Mouse (Mus musculus) forebrain, embryonic 14.5 days (tissue): ENCODE data around the gene Mta3. TPM values are rescaled to one million over a fixed set of nuclear protein-coding genes. Genes with fewer than 3 reads are reported as not detected.
A peak's percentile ranks its signal among the peaks of the same experiment; 100 is the strongest.

Source experiments
- ATAC-seq: fragments of 200-750 bp; cut with Nextera tagmentation; 2 replicates; pipeline ENCODE4 v1.8.0; 2017; ENCODE audit warnings: mild to moderate bottlenecking, moderate library complexity
- DNase-seq: peaks from one replicate; pipeline ENCODE4 v3.0.0-alpha.2; 2015; ENCODE audit warnings: low spot score
- H3K27ac ChIP-seq: fragments of 300-500 bp; sonication (generic); 2 replicates; pipeline ENCODE4 v1.5.1; 2014; ENCODE audit warnings: low read depth, mild to moderate bottlenecking, control low read depth, low read length, moderate library complexity
- H3K27me3 ChIP-seq: fragments of 300-500 bp; sonication (generic); replicated peaks from 2 replicates; pipeline ENCODE4 v1.6.1; 2014; ENCODE audit warnings: low read length, control low read depth, mixed read lengths; ENCODE audit not compliant: control insufficient read depth, insufficient read depth
- H3K36me3 ChIP-seq: fragments of 300-500 bp; sonication (generic); 2 replicates; pipeline ENCODE4 v1.6.1; 2014; ENCODE audit warnings: low read length, control low read depth; ENCODE audit not compliant: control insufficient read depth, insufficient read depth
- H3K4me1 ChIP-seq: fragments of 300-500 bp; sonication (generic); 2 replicates; pipeline ENCODE4 v1.6.1; 2014; ENCODE audit warnings: antibody characterized with exemption, low read length, control low read depth; ENCODE audit not compliant: control insufficient read depth, insufficient read depth
- H3K4me2 ChIP-seq: fragments of 300-500 bp; sonication (generic); 2 replicates; pipeline ENCODE4 v1.6.1; 2014; ENCODE audit warnings: mild to moderate bottlenecking, control low read depth, low read length
- H3K4me3 ChIP-seq: fragments of 300-500 bp; sonication (generic); 2 replicates; pipeline ENCODE4 v1.5.1; 2014; ENCODE audit warnings: low read depth, low read length, control low read depth
- H3K9ac ChIP-seq: fragments of 300-500 bp; sonication (generic); 2 replicates; pipeline ENCODE4 v1.6.1; 2014; ENCODE audit warnings: mild to moderate bottlenecking, low read length, control low read depth, moderate library complexity
- H3K9me3 ChIP-seq: fragments of 300-500 bp; sonication (generic); replicated peaks from 2 replicates; pipeline ENCODE4 v1.6.1; 2016; ENCODE audit warnings: low read length, control low read depth, mixed read lengths; ENCODE audit not compliant: control insufficient read depth
- WGBS: fragments of 180-500 bp; shearing (Covaris S2); extraction: QIAGEN DNeasy Blood & Tissue Kit; methylation state at CpG from one replicate; pipeline ENCODE4 v1.1.7; 2014; 5-methylcytosine and 5-hydroxymethylcytosine counted together
- polyA plus RNA-seq: library from polyadenylated mRNA; unstranded; fragments of >200 nt; fragmentation: Nextera tagmentation; extraction: Ambion mirVana; gene quantifications from 2 replicates; pipeline ENCODE4 v1.2.1, GENCODE M21; 2014

Gene Mta3
- polyA plus RNA-seq, 1 experiment from 2014 or later: 26.5 TPM

DNA sequence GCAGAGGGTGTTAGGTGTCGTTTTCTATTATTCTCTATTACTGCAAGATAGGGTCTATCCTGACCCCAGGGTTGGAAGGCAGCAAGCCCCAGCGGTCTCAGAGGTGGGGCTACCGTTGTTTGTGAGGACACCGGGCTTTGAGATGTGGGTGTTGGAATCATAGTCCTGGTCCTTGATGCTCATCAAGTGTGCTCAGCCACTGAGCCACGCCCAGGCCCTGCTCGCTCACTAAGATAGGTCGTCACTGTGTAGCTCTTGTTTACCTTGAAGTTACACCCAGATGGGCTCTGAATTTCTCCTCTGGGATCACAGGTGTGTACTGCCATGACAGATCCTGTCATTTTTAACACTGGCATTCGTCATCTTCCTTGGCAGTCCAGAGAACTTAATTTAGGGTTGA lies 31.8 kb downstream of the Mta3 start:
- no peak for ATAC-seq
- WGBS: 92% methylated on average over 8 of the region's 8 CpGs
- H3K4me2 ChIP-seq: no peak overlapping the region
- H3K27ac ChIP-seq: no peak overlapping the region
- no peaks in the 10 kb centered on the region; the same call in 1 of the 2 replicates for H3K36me3 ChIP-seq
- H3K9ac ChIP-seq: no peak overlapping the region
- peaks cover 9% of the 10 kb centered on the region; the same call in 1 of the 2 replicates for H3K4me1 ChIP-seq
- no peaks in the 10 kb centered on the region for H3K27me3 ChIP-seq
- DNase-seq: no peak
- H3K9me3 ChIP-seq: no peaks in the 10 kb centered on the region
- H3K4me3 ChIP-seq: no peak overlapping the region

DNA sequence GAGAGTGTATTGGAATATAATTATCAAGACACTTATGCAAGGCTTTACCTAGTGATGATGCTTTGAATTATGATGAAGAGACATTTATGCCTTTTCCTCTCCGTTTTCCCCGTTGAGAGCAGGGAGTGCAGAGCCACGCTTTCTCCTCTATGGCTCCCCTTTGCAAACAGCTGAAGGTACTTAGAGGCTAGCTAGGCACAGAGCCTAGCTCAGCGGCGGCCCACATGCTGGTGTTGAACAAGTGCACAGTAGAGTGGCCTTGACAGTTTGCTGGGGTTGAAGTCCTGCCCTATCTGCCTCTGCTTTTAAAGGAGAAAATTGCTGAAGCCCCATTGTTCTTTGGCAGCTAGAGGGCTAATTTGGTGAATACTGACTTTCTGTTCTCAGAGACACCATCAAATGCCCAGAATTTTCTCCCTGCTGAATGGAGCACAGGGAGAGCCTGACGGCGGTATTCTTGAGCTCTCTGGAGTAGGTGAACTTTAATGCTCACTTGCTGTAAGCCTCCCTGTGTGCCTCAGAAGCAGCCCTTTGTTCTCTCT lies 34.2 kb downstream of the Mta3 start:
- ATAC-seq (0 out of 2 replicates have a peak, but pooled peaks have one; percentile 41), DNase-seq (no peak)
- H3K27me3 ChIP-seq: no peaks in the 10 kb centered on the region
- no peak overlapping the region for H3K4me3 ChIP-seq
- peak overlapping the region; percentile 45 for H3K27ac ChIP-seq
- H3K4me2 ChIP-seq: no peak overlapping the region
- no peaks in the 10 kb centered on the region for H3K9me3 ChIP-seq
- H3K4me1 ChIP-seq: peaks cover 9% of the 10 kb centered on the region; the same call in 1 of the 2 replicates
- 43% methylated on average over 7 of the region's 7 CpGs for WGBS
- peaks cover 4% of the 10 kb centered on the region; the same call in 1 of the 2 replicates for H3K36me3 ChIP-seq
- no peak overlapping the region for H3K9ac ChIP-seq

DNA sequence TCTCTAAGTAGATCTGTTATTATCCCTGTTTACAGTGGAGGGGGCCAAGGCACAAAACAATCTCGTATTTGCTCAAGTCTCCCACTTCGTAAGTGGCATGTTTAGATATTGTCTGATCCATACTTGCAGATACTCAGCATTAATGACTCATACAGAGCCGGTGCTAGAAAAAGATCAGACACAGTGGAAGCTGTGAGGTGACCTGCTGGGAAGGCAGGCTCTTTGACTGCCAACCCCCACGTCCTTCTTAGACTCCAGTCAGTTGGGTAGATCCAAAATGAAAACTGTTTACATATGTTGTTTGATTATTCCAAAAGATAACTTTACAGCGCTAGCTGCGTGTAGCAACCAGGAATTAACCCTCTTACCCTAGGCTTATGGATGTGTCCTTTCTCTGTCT lies 35.3 kb downstream of the Mta3 start:
- Histone ChIP-seq H3K9ac (no peak overlapping the region), H3K27me3 (no peaks in the 10 kb centered on the region), H3K4me1 (peaks cover 9% of the 10 kb centered on the region; the same call in 1 of the 2 replicates), H3K9me3 (no peaks in the 10 kb centered on the region), H3K4me3 (no peak overlapping the region), H3K4me2 (no peak overlapping the region), H3K36me3 (peaks cover 4% of the 10 kb centered on the region; the same call in 1 of the 2 replicates), H3K27ac (peak overlapping the region; percentile 45; the same call in 1 of the 2 replicates)
- 53% methylated on average over 6 of the region's 6 CpGs for WGBS
- DNase-seq (no peak), ATAC-seq (0 out of 2 replicates have a peak, but pooled peaks have one; percentile 32)

DNA sequence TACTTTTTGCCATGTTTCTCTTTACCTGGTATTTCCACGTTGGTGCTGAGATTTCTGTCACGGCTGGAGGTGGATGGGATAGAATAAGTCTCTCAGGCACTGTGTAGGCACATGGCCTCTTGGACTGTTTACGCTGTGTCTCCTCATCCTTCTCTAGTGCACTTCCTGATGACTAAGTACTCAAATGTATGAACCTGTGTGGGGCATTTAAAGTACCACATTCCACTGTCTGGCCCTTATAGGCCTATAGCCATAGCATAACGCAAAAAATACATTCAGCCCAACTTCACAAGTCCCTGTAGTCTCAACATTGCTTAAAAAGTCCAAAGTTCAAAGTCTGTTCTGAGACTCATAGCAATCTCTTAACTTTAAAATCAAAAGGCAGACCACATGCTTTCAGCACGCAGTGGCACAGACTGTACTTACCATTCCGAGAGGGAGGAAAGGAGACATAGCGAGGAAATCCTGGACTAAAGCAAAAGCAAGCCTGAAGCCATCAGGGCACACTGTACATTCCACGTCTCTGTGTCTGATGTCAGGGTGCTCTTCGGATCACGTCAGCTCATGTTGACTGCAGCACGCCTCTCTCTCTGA lies 38.4 kb downstream of the Mta3 start:
- H3K4me2 ChIP-seq: no peak overlapping the region
- ATAC-seq (no peak), DNase-seq (no peak)
- H3K27me3 ChIP-seq: no peaks in the 10 kb centered on the region
- H3K4me1 ChIP-seq: peaks cover 9% of the 10 kb centered on the region; the same call in 1 of the 2 replicates
- no peak overlapping the region for H3K9ac ChIP-seq
- H3K9me3 ChIP-seq: no peaks in the 10 kb centered on the region
- H3K4me3 ChIP-seq: no peak overlapping the region
- H3K36me3 ChIP-seq: 0 out of 2 replicates have a peak, but pooled peaks cover 4% of the 10 kb centered on the region
- WGBS: 97% methylated on average over 11 of the region's 11 CpGs
- H3K27ac ChIP-seq: no peak overlapping the region

DNA sequence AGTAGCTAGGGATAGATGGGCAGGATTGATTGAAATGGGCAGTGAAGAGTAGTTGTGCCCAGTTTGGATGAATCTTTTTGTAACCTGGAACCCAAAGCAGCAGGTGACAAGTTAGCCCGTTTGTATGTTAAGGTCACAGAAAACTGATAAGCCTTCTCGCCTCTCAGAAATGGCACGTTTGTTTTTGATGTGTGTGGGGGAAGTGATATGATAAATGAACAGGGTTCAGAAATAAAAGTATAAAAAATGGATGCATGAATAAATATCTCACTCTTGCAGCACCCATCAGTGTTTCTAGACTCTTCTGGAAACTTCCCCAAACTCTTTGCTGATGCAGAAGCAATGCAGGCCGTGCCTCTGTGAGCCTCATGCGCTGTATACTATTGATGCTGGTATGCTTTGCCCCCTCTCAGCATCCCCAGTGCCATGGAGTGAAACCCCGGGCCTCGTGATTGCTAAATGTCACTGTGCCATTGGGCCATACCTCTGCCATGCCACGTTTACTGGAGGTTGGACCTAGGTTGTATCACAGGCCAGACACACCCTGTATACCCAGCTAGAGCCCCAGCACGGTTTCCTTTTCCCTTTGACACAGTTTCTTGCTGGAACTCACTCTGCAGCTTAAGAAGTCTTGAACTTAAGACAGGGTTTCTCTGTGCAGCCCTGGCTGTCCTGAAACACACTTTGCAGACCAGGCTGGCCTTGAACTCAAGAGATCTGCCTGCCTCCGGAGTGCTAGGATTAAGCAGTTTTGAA lies 41.6 kb downstream of the Mta3 start:
- ATAC-seq (no peak), DNase-seq (no peak)
- Histone ChIP-seq H3K9me3 (no peaks in the 10 kb centered on the region), H3K27me3 (no peaks in the 10 kb centered on the region), H3K27ac (no peak overlapping the region), H3K4me1 (no peaks in the 10 kb centered on the region), H3K36me3 (0 out of 2 replicates have a peak, but pooled peaks cover 4% of the 10 kb centered on the region), H3K9ac (no peak overlapping the region), H3K4me3 (no peak overlapping the region), H3K4me2 (no peak overlapping the region)
- WGBS: 92% methylated on average over 10 of the region's 10 CpGs

DNA sequence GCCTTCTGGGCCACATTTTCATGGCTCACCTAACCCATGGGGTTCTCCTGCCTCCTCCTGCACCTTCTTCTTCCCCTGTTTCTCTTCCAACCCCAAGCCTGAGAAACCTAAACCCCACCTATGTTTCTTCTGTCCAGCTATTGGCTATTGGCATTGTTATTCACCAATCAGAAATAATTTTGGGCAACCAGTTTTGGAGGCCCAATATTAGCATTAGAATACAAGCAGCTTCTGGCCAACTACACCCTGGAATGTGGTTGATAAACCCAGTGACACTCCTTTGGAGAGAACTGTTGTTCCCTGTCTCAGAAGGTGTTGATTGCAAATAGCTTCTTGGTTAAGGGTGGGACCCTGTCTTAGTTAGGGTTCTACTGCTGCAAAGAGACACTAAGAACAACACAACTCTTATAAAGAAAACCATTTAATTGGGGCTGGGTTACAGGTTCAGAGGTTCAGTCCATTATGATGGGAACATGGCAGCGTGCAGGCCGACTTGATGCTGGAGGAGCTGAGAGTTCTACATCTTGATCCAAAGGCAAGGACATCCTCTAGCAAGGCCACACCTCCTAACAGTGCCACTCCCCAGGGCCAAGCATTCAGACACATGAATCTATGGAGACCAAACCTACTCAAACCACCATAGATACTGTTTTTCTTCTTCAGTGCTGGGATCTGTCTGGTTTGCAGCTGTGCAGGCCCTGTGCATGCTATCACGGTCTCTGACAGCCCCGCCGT lies 44.4 kb downstream of the Mta3 start:
- H3K27me3 ChIP-seq: no peaks in the 10 kb centered on the region
- no peak for ATAC-seq
- WGBS: 93% methylated on average over 5 of the region's 5 CpGs

DNA sequence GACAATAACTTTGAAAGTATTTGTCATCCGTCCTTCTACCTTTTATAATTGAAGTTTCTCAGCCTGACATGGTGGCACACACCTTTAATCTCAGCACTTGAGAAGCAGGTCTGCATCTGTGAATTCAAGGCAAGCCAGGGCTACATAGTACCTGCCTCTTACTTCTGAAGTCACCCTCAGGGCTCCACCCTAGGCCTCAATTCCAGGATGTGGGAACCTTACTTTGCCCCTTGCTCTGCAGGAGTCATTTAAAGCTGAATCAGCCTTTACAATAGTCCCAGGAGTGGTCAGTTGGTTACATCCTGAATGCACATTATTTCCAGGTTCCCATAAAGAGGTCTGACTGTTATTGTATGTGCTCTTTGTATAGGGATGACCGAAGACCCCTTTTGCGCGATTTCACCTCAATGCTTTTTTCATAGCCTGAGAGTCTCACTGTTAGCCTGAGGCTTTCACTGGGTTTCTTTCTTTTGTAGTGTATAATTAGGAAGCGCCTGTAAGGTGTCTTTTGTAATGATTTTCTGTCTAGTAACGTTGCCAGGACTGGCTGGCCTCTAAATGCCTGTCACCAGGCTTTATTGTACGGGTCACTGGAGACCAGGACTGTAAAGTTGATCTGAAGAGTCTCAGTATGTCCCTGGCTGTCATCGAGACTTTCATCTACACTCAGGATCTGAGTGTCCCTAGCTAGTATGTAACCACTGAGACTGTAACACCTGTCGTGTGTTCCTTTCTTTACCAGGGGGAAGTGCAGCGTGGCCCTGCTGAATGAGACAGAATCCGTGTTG lies 47.3 kb downstream of the Mta3 start:
- ATAC-seq: peak; percentile 68
- no peak overlapping the region for H3K4me3 ChIP-seq
- H3K9me3 ChIP-seq: no peaks in the 10 kb centered on the region
- no peak overlapping the region for H3K9ac ChIP-seq
- H3K27ac ChIP-seq: 0 out of 2 replicates have a peak overlapping the region, but pooled peaks have one; percentile 33
- H3K4me2 ChIP-seq: no peak overlapping the region
- WGBS: 33% methylated on average over 11 of the region's 11 CpGs
- no peaks in the 10 kb centered on the region for H3K4me1 ChIP-seq
- DNase-seq: peak; percentile 33
- no peaks in the 10 kb centered on the region for H3K27me3 ChIP-seq
- H3K36me3 ChIP-seq: 0 out of 2 replicates have a peak, but pooled peaks cover 5% of the 10 kb centered on the region

More for the DNA sequence above, 44.4 kb downstream of the Mta3 start:
- Histone ChIP-seq H3K9ac (no peak overlapping the region), H3K36me3 (no peaks in the 10 kb centered on the region), H3K4me1 (no peaks in the 10 kb centered on the region), H3K27ac (no peak overlapping the region), H3K4me3 (no peak overlapping the region), H3K9me3 (no peaks in the 10 kb centered on the region), H3K4me2 (no peak overlapping the region)
- DNase-seq: no peak

DNA sequence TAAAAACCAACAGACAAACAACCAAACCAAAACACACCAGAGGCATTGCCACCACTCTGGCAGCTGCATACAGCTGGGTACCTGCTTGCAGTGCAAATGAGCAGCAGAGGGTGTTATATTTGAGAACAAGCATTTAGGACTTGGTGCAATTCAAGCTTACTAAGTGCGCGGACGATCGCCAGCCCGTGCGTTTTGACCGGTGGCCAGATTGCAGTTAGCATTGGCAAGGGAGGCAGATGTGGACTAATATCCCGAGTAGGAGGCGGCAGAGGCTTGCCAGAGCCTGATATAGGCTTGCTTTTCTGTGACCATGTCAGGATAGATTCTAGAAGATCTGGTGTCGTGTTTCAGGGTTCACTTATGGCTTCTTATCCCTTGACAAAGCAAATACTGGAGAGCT lies 52.1 kb downstream of the Mta3 start:
- Histone ChIP-seq H3K36me3 (0 out of 2 replicates have a peak, but pooled peaks cover 6% of the 10 kb centered on the region), H3K9me3 (no peaks in the 10 kb centered on the region; the same call in 1 of the 2 replicates), H3K9ac (no peak overlapping the region), H3K27ac (no peak overlapping the region), H3K4me1 (no peaks in the 10 kb centered on the region), H3K27me3 (no peaks in the 10 kb centered on the region), H3K4me3 (no peak overlapping the region), H3K4me2 (no peak overlapping the region)
- DNase-seq (no peak), ATAC-seq (no peak)
- 87% methylated on average over 10 of the region's 10 CpGs for WGBS
